Mouse (Mus musculus) forebrain, embryonic 16.5 days (tissue): ENCODE measurements around the gene Sparcl1. TPM values are rescaled to one million over a fixed set of nuclear protein-coding genes. Genes with fewer than 3 reads are reported as not detected.

ENCODE experiments used
- ATAC-seq: fragments of 200-750 bp; cut with Nextera tagmentation; 2 replicates; pipeline ENCODE4 v1.8.0; 2017; ENCODE audit warnings: mild to moderate bottlenecking, moderate library complexity
- H3K27ac ChIP-seq: fragments of 300-500 bp; sonication (generic); 2 replicates; pipeline ENCODE4 v1.5.1; 2014; ENCODE audit warnings: low read length, control low read depth
- H3K27me3 ChIP-seq: fragments of 300-500 bp; sonication (generic); replicated peaks from 2 replicates; pipeline ENCODE4 v1.6.1; 2014; ENCODE audit warnings: low read length; ENCODE audit not compliant: control insufficient read depth, insufficient read depth
- H3K36me3 ChIP-seq: fragments of 300-500 bp; sonication (generic); 2 replicates; pipeline ENCODE4 v1.6.1; 2014; ENCODE audit not compliant: control insufficient read depth, insufficient read depth
- H3K4me1 ChIP-seq: fragments of 300-500 bp; sonication (generic); replicated peaks from 2 replicates; pipeline ENCODE4 v1.6.1; 2014; ENCODE audit warnings: low read length; ENCODE audit not compliant: control insufficient read depth, insufficient read depth
- H3K4me2 ChIP-seq: fragments of 300-500 bp; sonication (generic); 2 replicates; pipeline ENCODE4 v1.6.1; 2014; ENCODE audit warnings: mild to moderate bottlenecking, low read length, control low read depth
- H3K4me3 ChIP-seq: fragments of 300-500 bp; sonication (generic); replicated peaks from 2 replicates; pipeline ENCODE4 v1.5.1; 2014; ENCODE audit warnings: mild to moderate bottlenecking, low read length, control low read depth
- H3K9ac ChIP-seq: fragments of 300-500 bp; sonication (generic); replicated peaks from 2 replicates; pipeline ENCODE4 v1.6.1; 2014; ENCODE audit warnings: low read depth, low read length, control low read depth
- H3K9me3 ChIP-seq: fragments of 300-500 bp; sonication (generic); 2 replicates; pipeline ENCODE4 v1.6.1; 2016; ENCODE audit warnings: low read length; ENCODE audit not compliant: control insufficient read depth
- WGBS: fragments of 180-500 bp; shearing (Covaris S2); extraction: QIAGEN DNeasy Blood & Tissue Kit; methylation state at CpG from one replicate; pipeline ENCODE4 v1.1.7; 2014; 5-methylcytosine and 5-hydroxymethylcytosine counted together
- polyA plus RNA-seq: library from polyadenylated mRNA; unstranded; fragments of >200 nt; fragmentation: Nextera tagmentation; extraction: Ambion mirVana; gene quantifications from 2 replicates; pipeline ENCODE4 v1.2.1, GENCODE M21; 2015

Gene Sparcl1
- polyA plus RNA-seq, 1 experiment from 2014 or later: 110 TPM

DNA sequence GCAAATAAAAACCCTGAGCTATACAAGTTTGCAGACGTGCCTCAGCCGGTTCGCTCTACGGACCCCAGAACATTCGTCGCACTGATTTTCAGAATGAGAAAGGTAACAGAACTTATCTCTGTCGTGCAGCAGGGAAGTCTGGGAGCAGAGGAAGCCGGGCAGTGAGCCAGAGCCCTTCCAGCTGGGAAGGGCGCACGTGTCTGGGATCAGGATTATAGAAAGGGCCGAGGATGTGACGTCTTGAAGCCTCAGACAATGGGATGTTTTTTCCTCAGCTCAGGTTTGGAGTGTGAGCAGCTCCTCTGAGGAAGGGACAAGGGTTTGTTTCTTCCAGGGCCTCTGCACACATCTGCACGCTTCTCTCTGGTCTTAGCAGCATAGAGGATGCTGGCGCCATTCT is 1.6 kb upstream of the Sparcl1 start:
- no peak overlapping the region for H3K9ac ChIP-seq
- H3K4me3 ChIP-seq: no peak overlapping the region
- ATAC-seq: no peak
- WGBS: 47% methylated on average over 14 of the region's 14 CpGs
- H3K36me3 ChIP-seq: no peaks in the 10 kb centered on the region
- no peak overlapping the region for H3K4me2 ChIP-seq
- peaks cover 43% of the 10 kb centered on the region for H3K4me1 ChIP-seq
- H3K27ac ChIP-seq: peak overlapping the region; percentile 30; the same call in 1 of the 2 replicates
- no peaks in the 10 kb centered on the region for H3K9me3 ChIP-seq
- H3K27me3 ChIP-seq: no peaks in the 10 kb centered on the region

DNA sequence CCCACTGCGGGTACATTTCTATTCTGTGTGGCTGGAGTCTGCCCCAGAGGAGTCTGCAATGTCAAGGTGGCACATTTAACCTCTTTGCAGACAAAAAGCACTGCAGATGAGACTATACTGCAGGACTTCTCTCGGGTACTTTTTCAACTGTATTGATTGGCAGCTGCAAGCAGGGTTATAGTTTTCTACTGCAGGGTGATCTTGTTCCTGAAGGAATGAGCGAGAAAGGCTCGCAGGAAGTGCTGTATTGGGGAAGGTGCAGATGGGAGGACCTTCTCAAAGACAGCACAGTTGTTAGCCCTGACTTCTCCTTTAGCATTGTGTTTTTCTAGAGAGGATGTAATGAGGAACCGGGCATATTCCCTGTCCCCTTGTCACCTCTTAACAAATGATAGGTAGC is 1.0 kb downstream of the Sparcl1 start:
- peak overlapping the region; percentile 35 for H3K4me2 ChIP-seq
- peaks cover 63% of the 10 kb centered on the region for H3K4me1 ChIP-seq
- no peak for ATAC-seq
- no peaks in the 10 kb centered on the region for H3K9me3 ChIP-seq
- H3K4me3 ChIP-seq: peak overlapping the region; percentile 7
- H3K27me3 ChIP-seq: no peaks in the 10 kb centered on the region
- H3K9ac ChIP-seq: no peak overlapping the region
- H3K36me3 ChIP-seq: no peaks in the 10 kb centered on the region
- H3K27ac ChIP-seq: peak overlapping the region; percentile 16
- WGBS: 22% methylated on average over 5 of the region's 5 CpGs

GRCm38 (mm10) chr5:104112016-104112415 is 1.5 kb downstream of the Sparcl1 start:
- Histone ChIP-seq H3K9ac (0 out of 2 replicates have a peak overlapping the region, but pooled peaks have one; percentile 6), H3K27me3 (no peaks in the 10 kb centered on the region), H3K4me3 (peak overlapping the region; percentile 9), H3K4me2 (peak overlapping the region; percentile 35), H3K36me3 (no peaks in the 10 kb centered on the region), H3K9me3 (no peaks in the 10 kb centered on the region), H3K27ac (0 out of 2 replicates have a peak overlapping the region, but pooled peaks have one; percentile 52), H3K4me1 (peaks cover 63% of the 10 kb centered on the region)
- ATAC-seq: no peak
- 14% methylated on average over 9 of the region's 9 CpGs for WGBS

- Histone ChIP-seq H3K4me3 (0 out of 2 replicates have a peak overlapping the region, but pooled peaks have one; percentile 0), H3K9ac (no peak overlapping the region)
Observed at GRCm38 (mm10) chr5:104110171-104110920, 3.2 kb downstream of the Sparcl1 start.

GRCm38 (mm10) chr5:104109516-104109915 is 4.0 kb downstream of the Sparcl1 start:
- Histone ChIP-seq H3K27me3 (no peaks in the 10 kb centered on the region), H3K9me3 (no peaks in the 10 kb centered on the region), H3K36me3 (no peaks in the 10 kb centered on the region), H3K4me3 (peak overlapping the region; percentile 34; the same call in 1 of the 2 replicates), H3K4me1 (peaks cover 54% of the 10 kb centered on the region), H3K27ac (peak overlapping the region; percentile 52; the same call in 1 of the 2 replicates), H3K4me2 (peak overlapping the region; percentile 58), H3K9ac (peak overlapping the region; percentile 51)
- WGBS: 28% methylated on average over 3 of the region's 3 CpGs
- no peak for ATAC-seq

More at GRCm38 (mm10) chr5:104110171-104110920, 3.2 kb downstream of the Sparcl1 start:
- H3K4me2 ChIP-seq: peak overlapping the region; percentile 19
- peak overlapping the region; percentile 68 for H3K27ac ChIP-seq
- no peaks in the 10 kb centered on the region for H3K9me3 ChIP-seq
- 2% methylated on average over 9 of the region's 9 CpGs for WGBS
- peak; percentile 81 for ATAC-seq
- no peaks in the 10 kb centered on the region for H3K36me3 ChIP-seq
- no peaks in the 10 kb centered on the region for H3K27me3 ChIP-seq
- peaks cover 60% of the 10 kb centered on the region for H3K4me1 ChIP-seq

DNA sequence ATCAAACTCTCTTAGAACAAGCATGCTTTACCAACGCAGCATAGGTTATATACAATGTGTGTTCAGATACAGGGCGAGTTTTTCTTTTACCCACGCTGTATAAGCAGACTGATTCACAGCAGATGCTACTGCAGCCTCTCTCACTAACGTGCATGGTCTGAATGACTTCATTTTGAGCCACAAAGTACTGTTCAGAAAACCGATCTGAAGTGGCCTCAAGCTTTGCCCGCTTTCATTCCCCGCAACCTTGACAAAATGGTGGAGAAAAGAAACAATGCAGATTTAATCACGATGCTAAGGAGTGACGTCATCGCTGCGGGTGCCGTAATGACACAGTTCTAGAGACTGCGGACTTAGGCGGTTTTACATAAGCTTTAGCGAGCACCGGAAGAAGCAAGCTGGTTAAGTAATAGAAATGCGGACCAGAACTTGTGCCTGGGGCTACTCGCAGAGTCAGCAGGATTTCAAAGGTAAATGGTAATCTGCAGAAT is 4.6 kb downstream of the Sparcl1 start:
- peak; percentile 34 for ATAC-seq
- H3K27me3 ChIP-seq: no peaks in the 10 kb centered on the region
- H3K4me1 ChIP-seq: peaks cover 53% of the 10 kb centered on the region
- peak overlapping the region; percentile 52 for H3K27ac ChIP-seq
- H3K4me2 ChIP-seq: peak overlapping the region; percentile 58
- WGBS: 3% methylated on average over 18 of the region's 18 CpGs
- H3K9ac ChIP-seq: peak overlapping the region; percentile 51
- peak overlapping the region; percentile 34 for H3K4me3 ChIP-seq
- no peaks in the 10 kb centered on the region for H3K9me3 ChIP-seq
- H3K36me3 ChIP-seq: no peaks in the 10 kb centered on the region

DNA sequence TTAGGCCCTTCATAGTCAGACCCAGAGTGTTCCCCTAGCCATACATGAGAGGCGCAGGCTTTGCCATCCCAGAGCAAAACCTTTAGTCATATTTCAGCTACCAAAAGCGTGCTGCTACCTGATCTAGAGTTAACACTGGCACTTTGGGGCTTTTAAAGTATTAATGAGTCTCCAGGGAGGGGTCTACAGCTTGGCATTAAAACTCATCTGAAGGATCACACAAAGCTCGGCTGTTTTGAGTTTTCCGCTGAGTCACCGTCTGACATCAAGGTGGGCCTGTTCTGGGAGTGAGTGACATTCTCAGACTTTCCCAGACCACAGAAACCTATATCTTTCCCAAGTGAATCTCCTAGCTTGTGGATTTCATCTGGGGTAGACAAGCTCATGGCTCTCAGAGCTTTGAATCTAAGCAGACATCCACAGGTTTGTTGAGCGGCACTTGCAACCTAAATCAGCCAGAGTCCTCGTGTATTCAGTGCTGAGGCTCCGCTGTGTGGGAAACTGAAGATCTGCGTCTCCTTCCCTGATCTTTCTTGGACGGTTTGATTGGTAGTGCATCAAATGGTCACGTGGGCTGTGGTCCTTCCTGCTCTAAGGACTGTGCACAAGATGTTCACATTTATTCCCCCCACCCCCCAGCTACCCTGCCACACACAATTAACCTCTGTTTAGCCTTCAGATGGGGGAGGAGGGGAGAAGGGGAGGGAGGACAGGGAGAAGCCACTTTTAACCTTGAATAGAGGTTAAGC is 5.2 kb downstream of the Sparcl1 start:
- Histone ChIP-seq H3K4me2 (peak overlapping the region; percentile 58), H3K36me3 (no peaks in the 10 kb centered on the region), H3K4me3 (peak overlapping the region; percentile 34), H3K9ac (peak overlapping the region; percentile 51), H3K9me3 (no peaks in the 10 kb centered on the region), H3K4me1 (peaks cover 47% of the 10 kb centered on the region), H3K27me3 (no peaks in the 10 kb centered on the region), H3K27ac (peak overlapping the region; percentile 52)
- 46% methylated on average over 11 of the region's 11 CpGs for WGBS
- ATAC-seq: peak; percentile 14

- Histone ChIP-seq H3K36me3 (no peaks in the 10 kb centered on the region), H3K9me3 (no peaks in the 10 kb centered on the region), H3K4me3 (no peak overlapping the region), H3K27ac (no peak overlapping the region), H3K4me1 (peaks cover 16% of the 10 kb centered on the region), H3K9ac (no peak overlapping the region), H3K27me3 (no peaks in the 10 kb centered on the region), H3K4me2 (no peak overlapping the region)
- WGBS: 31% methylated on average over 2 of the region's 2 CpGs
- ATAC-seq: no peak
Observed at GRCm38 (mm10) chr5:104104111-104104510, 9.4 kb downstream of the Sparcl1 start.

DNA sequence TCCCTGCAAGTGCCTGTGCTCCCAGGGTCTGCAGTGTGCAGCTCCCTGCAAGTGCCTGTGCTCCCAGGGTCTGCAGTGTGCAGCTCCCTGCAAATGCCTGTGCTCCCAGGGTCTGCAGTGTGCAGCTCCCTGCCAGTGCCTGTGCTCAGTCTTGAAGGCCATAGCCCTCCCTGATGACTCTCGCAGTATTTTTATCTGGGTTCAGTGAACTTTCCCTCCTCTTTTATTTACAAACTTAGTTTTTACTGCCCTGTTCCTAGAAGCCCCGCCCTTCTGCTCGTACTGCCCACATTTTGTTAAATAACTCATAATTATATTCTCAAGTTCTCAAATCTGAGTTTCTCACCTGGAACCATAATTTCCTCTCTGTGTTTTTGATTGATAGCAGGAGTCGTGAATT is 10.4 kb downstream of the Sparcl1 start:
- ATAC-seq: no peak
- H3K4me2 ChIP-seq: no peak overlapping the region
- H3K4me3 ChIP-seq: no peak overlapping the region
- no peaks in the 10 kb centered on the region for H3K9me3 ChIP-seq
- peaks cover 6% of the 10 kb centered on the region; the same call in 1 of the 2 replicates for H3K4me1 ChIP-seq
- no peaks in the 10 kb centered on the region for H3K27me3 ChIP-seq
- 76% methylated on average over 4 of the region's 4 CpGs for WGBS
- H3K36me3 ChIP-seq: no peaks in the 10 kb centered on the region
- no peak overlapping the region for H3K27ac ChIP-seq
- no peak overlapping the region for H3K9ac ChIP-seq
